Mouse (Mus musculus) limb, embryonic 14.5 days (tissue): ENCODE measurements around the gene Rcc2. TPM values are rescaled to one million over a fixed set of nuclear protein-coding genes. Genes with fewer than 3 reads are reported as not detected.
A peak's percentile ranks its signal among the peaks of the same experiment; 100 is the strongest.

Source experiments
- ATAC-seq: fragments of 200-750 bp; cut with Nextera tagmentation; 2 replicates; pipeline ENCODE4 v1.8.0; 2017; ENCODE audit warnings: low read depth, moderate number of reproducible peaks, moderate TSS enrichment; ENCODE audit not compliant: low FRiP score
- DNase-seq: peaks from one replicate; pipeline ENCODE4 v3.0.0-alpha.2; 2015; ENCODE audit warnings: low spot score
- H3K27ac ChIP-seq: fragments of 300-500 bp; sonication (generic); replicated peaks from 2 replicates; pipeline ENCODE4 v1.5.1; 2014; ENCODE audit warnings: low read depth, mild to moderate bottlenecking, low read length, moderate library complexity, mixed read lengths
- H3K27me3 ChIP-seq: fragments of 300-500 bp; sonication (generic); 2 replicates; pipeline ENCODE4 v1.6.1; 2014; ENCODE audit warnings: low read length, mixed read lengths; ENCODE audit not compliant: control insufficient read depth, insufficient read depth
- H3K36me3 ChIP-seq: fragments of 300-500 bp; sonication (generic); 2 replicates; pipeline ENCODE4 v1.6.1; 2014; ENCODE audit warnings: mild to moderate bottlenecking, low read length, moderate library complexity, mixed read lengths; ENCODE audit not compliant: control insufficient read depth, insufficient read depth
- H3K4me1 ChIP-seq: fragments of 300-500 bp; sonication (generic); 2 replicates; pipeline ENCODE4 v1.6.1; 2014; ENCODE audit warnings: antibody characterized with exemption, low read length, mixed read lengths; ENCODE audit not compliant: control insufficient read depth, insufficient read depth
- H3K4me2 ChIP-seq: fragments of 300-500 bp; sonication (generic); replicated peaks from 2 replicates; pipeline ENCODE4 v1.6.1; 2014; ENCODE audit warnings: low read depth, mild to moderate bottlenecking, low read length, moderate library complexity; ENCODE audit not compliant: severe bottlenecking
- H3K4me3 ChIP-seq: fragments of 300-500 bp; sonication (generic); replicated peaks from 2 replicates; pipeline ENCODE4 v1.5.1; 2014; ENCODE audit warnings: low read length
- H3K9ac ChIP-seq: fragments of 300-500 bp; sonication (generic); 2 replicates; pipeline ENCODE4 v1.6.1; 2014; ENCODE audit warnings: mild to moderate bottlenecking, low read depth, low read length, moderate library complexity; ENCODE audit not compliant: severe bottlenecking
- H3K9me3 ChIP-seq: fragments of 300-500 bp; sonication (generic); 2 replicates; pipeline ENCODE4 v1.6.1; 2016; ENCODE audit warnings: low read length; ENCODE audit not compliant: control insufficient read depth
- POLR2A ChIP-seq: fragments of 200-500 bp; IDR thresholded peaks from 2 replicates; pipeline ENCODE4 v1.8.0; 2012; ENCODE audit warnings: inconsistent platforms, mild to moderate bottlenecking, moderate library complexity, borderline replicate concordance; ENCODE audit not compliant: insufficient read depth, insufficient read length; ENCODE audit errors: extremely low read depth
- WGBS: fragments of 180-500 bp; shearing (Covaris S2); extraction: QIAGEN DNeasy Blood & Tissue Kit; methylation state at CpG from one replicate; pipeline ENCODE4 v1.1.7; 2014; 5-methylcytosine and 5-hydroxymethylcytosine counted together
- polyA plus RNA-seq, 2 experiments: library from polyadenylated mRNA; depleted of rRNA in 1 of 2; stranded (reverse) in 1 of 2; unstranded in 1 of 2; fragments of >200 nt; fragmentation: Nextera tagmentation in 1 of 2; extraction: Ambion mirVana in 1 of 2; gene quantifications; 2 replicates each; pipeline versions ENCODE4 v1.2.1 to v1.2.3; 2012 to 2014

Rcc2 gene
- polyA plus RNA-seq, 2 experiments, result 47.8 to 119 TPM

DNA sequence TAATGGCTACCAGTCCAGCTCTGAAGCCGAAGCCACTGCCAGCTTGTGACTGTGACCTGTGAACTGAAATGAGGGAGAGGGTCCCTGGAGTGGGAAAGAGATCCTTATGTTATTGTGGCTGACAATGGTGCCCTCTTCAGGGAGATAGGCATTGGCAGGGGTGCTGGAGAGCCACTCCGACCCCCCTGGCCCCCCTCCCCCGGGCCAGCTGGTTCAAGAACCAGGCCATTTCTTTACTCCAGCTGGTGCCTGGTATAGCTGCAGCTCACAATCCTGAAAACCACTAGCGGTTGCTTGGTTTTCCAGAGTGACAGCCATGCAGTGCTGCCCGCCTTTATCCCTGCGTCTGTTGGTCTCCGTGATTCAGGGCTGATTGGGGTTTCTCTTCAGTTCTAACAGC is 8.8 kb downstream of the Rcc2 start:
- Histone ChIP-seq H3K36me3 (peaks cover 87% of the 10 kb centered on the region), H3K4me2 (no peak overlapping the region), H3K4me1 (peaks cover 3% of the 10 kb centered on the region), H3K9ac (no peak overlapping the region), H3K27me3 (no peaks in the 10 kb centered on the region), H3K4me3 (no peak overlapping the region), H3K27ac (no peak overlapping the region), H3K9me3 (no peaks in the 10 kb centered on the region)
- 84% methylated on average over 7 of the region's 7 CpGs for WGBS
- ATAC-seq, result no peak
- no peak for DNase-seq
- TF ChIP-seq POLR2A, result no peak

DNA sequence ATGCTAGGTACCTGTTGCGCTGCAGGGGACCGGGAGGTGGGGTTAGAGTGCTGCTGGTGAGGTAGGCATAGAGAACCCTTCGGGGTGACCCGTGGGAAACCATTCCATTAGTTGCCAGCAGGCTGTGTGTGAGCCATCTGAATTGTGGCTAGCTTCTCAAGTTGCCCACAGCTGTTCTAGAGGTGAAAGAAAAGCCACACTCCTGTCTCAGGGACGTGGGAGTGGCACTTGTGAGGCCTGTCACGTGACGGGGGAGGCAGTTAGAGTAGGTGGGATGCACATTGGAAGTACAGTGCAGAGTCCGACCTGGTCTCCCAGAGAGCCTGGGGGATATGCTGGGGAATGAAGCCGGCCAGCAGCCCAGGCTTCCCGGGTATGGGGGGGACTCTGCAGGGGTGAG is 9.3 kb downstream of the Rcc2 start:
- Histone ChIP-seq H3K27me3 (no peaks in the 10 kb centered on the region), H3K4me3 (no peak overlapping the region), H3K4me1 (no peaks in the 10 kb centered on the region), H3K9ac (no peak overlapping the region; the same call in 1 of the 2 replicates), H3K4me2 (no peak overlapping the region), H3K9me3 (no peaks in the 10 kb centered on the region), H3K27ac (no peak overlapping the region), H3K36me3 (peaks cover 88% of the 10 kb centered on the region)
- no peak for TF ChIP-seq POLR2A
- no peak for DNase-seq
- ATAC-seq, result no peak
- WGBS, result 80% methylated on average over 10 of the region's 10 CpGs

DNA sequence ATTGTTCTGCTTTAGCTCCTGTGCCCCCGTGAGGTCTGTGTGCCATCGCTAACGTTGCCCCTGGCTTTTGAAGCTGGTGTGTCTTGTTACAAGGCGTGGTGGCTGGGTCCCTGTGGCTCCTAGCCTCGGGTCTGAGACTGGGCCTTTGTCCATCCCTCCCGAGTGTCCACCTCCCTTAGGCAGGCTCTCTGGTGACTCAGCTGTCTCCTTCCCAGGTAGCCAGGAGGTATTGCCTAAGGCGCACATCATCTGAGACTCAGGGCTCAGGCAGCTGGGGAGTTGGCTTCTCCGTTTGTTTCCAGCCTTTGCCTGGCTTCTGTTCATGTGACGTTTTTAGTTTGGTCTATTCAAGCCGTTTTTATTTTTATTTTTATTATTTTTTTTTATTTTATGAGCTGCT is 10.4 kb downstream of the Rcc2 start:
- Histone ChIP-seq H3K27me3 (no peaks in the 10 kb centered on the region), H3K9me3 (no peaks in the 10 kb centered on the region), H3K27ac (no peak overlapping the region), H3K36me3 (peaks cover 89% of the 10 kb centered on the region), H3K4me2 (no peak overlapping the region), H3K9ac (no peak overlapping the region), H3K4me1 (no peaks in the 10 kb centered on the region), H3K4me3 (no peak overlapping the region)
- no peak for DNase-seq
- WGBS, result 65% methylated on average over 10 of the region's 10 CpGs
- no peak for TF ChIP-seq POLR2A
- no peak for ATAC-seq

DNA sequence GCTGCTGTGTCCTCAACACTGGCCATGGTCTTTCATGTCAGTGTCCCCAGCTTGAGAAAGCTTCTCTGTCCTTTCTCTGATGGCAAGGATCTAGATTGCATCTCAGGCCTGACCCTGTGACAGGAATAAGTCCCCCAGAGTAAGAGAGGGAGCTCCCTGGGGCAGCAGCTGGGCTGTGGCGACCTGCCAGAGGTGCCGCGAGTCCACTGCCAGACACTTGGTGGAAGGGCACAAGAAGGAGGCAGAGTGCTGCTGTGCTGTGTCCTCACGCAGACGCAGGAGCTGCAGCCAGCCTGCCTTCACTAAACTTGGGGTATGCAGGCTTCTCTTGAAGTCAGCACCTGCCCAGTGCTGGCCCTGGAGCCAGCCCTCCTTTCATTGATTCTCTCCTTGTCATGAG is 11.0 kb downstream of the Rcc2 start:
- no peak overlapping the region for H3K27ac ChIP-seq
- 80% methylated on average over 5 of the region's 5 CpGs for WGBS
- no peaks in the 10 kb centered on the region for H3K4me1 ChIP-seq
- no peak for TF ChIP-seq POLR2A
- H3K9me3 ChIP-seq, result no peaks in the 10 kb centered on the region
- no peaks in the 10 kb centered on the region for H3K27me3 ChIP-seq
- no peak overlapping the region for H3K4me3 ChIP-seq
- no peak overlapping the region for H3K4me2 ChIP-seq
- H3K36me3 ChIP-seq, result peaks cover 91% of the 10 kb centered on the region
- DNase-seq, result no peak
- no peak for ATAC-seq
- no peak overlapping the region for H3K9ac ChIP-seq

DNA sequence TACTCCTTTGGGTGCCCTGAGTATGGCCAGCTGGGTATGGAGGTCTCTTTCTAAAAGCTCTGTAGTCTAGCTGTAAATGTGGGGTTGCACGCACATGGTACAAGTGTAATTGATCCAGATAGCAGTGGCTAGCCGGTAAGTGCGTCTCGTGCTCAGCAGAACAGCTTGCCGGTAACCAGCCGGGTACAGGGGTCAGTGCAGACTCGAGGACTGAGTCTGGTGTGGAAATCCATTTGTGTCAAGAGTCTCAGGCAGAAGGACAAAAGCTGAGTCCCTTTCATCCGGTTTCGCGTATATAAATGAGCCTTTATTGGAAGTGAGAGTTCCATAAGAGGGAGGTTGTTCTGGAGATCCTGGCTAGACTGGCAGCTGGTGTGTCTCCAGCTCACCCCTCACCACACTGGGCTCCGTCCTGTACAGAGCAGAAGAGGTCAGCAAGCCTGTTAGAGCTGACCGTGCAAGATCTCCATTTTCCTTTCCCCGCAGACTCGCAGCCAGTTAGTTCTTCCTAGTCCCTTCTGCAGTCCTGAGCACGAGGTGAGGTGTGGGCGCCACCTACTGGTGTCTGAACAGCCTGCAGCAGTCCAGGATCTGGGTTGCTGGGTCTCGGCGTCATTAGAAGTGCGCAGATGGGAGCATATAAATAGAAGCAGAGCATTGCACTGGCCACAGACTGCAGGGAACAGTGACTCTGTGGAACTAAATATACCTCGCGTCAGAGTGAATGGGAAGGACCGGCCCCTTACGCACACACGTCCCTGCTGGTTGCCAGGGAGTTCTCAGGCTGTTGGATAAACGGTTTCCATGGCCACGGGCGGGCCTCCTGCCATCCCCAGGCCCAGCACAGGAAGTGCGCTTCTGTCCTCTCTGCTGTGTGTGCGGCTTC is 13.4 kb downstream of the Rcc2 start:
- ATAC-seq (peak; percentile 85), DNase-seq (peak; percentile 87)
- 60% methylated on average over 29 of the region's 29 CpGs for WGBS
- Histone ChIP-seq H3K4me1 (no peaks in the 10 kb centered on the region), H3K27ac (0 out of 2 replicates have a peak overlapping the region, but pooled peaks have one; percentile 8), H3K9me3 (no peaks in the 10 kb centered on the region), H3K27me3 (no peaks in the 10 kb centered on the region), H3K9ac (no peak overlapping the region), H3K4me2 (no peak overlapping the region), H3K4me3 (no peak overlapping the region), H3K36me3 (peaks cover 97% of the 10 kb centered on the region)
- no peak for TF ChIP-seq POLR2A

DNA sequence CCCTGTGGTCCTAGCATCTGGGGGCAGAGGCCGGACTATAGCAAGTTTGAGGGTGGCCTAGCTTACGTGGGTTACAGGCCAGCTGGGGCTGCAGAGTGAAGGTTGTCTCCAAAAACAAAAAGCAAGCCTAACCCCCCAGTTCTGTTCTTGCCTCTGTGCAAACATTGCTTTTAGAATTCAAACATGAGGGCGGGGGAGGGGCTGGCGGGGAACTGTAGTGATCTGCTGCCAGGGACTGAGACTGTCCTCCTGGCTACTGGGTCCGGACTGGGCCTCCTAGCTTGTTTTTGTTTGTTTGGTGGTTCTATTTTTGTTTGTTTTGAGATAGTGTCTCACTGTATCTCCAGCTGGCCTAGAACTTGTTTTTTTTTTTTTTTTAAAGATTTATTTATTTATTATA is 14.2 kb downstream of the Rcc2 start:
- Histone ChIP-seq H3K4me1 (no peaks in the 10 kb centered on the region), H3K9me3 (no peaks in the 10 kb centered on the region), H3K4me3 (no peak overlapping the region), H3K27ac (no peak overlapping the region), H3K4me2 (no peak overlapping the region), H3K36me3 (peaks cover 96% of the 10 kb centered on the region), H3K9ac (no peak overlapping the region), H3K27me3 (no peaks in the 10 kb centered on the region)
- WGBS, result 90% methylated on average over 5 of the region's 5 CpGs
- no peak for TF ChIP-seq POLR2A
- ATAC-seq (no peak), DNase-seq (no peak)
